Mouse (Mus musculus) heart, postnatal 14 days (tissue): ENCODE data around the gene Bmpr1b. TPM values are rescaled to one million over a fixed set of nuclear protein-coding genes. Genes with fewer than 3 reads are reported as not detected.

Experiments
- DNase-seq, 2 experiments: peaks; one replicate each; pipeline ENCODE4 v3.0.0; 2021 to 2022
- intact Hi-C: fragments of 180-260 bp; cut with DNase I; formaldehyde crosslinking; loops from one replicate; pipeline ENCODE4 v1.15.1; 2025
- total RNA-seq, 2 experiments: library from RNA; stranded (reverse); gene quantifications; 2 replicates each; pipeline ENCODE4 v1.2.3; 2021

Gene Bmpr1b
- total RNA-seq, 2 experiments from 2014 or later: 0.32 to 0.36 TPM

GRCm38 (mm10) chr3:141849206-141849605 lies 320.0 kb downstream of the Bmpr1b start:
- intact Hi-C loops: no loop called here
- DNase-seq: no peak

DNA sequence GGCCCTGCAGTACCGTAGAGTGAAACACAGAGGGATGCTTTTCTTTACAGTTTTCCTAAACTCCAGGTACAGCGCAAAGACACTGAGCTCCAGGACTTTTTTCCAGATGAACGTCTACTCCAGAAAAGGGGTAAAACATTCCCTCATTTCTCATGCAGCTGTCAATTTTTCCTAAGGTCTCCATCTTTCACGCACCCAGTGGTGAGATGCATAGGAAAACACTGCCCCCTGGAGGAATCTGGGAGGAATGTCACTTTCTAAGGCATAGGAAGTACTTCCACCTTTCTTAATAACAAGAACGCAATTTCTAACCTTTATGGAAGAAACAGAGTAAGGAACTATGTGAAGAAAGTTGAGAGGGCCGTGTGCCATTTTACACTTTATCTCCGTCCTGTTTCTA lies 330.4 kb downstream of the Bmpr1b start:
- DNase-seq: peak in 1 of 2 experiments; percentile 19
- intact Hi-C loops: no loop called here

DNA sequence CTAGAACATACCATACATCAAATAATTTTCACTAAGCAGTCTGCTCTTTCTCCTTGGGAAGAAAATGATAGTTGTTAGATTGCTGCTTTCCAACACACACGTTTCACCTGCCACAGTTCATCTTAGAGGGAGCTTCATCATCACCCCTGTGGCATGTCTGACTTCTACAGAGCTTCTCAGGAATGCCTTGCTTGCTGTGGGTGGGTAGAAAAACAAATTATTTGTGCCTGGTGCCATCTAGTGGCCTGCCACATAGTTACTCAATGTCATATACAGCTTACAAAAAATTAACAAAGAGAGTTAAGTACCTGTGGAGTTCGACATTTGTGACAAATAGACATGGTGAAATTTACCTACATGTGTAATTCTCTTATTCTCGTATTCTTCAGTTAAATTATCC lies 338.1 kb downstream of the Bmpr1b start:
- peak; percentile 41 to 66 for DNase-seq
- intact Hi-C loops: loop anchor here (5.0 kb wide), 1 partner anchor 364 kb away; the partner anchor contains the start of gene Unc5c

DNA sequence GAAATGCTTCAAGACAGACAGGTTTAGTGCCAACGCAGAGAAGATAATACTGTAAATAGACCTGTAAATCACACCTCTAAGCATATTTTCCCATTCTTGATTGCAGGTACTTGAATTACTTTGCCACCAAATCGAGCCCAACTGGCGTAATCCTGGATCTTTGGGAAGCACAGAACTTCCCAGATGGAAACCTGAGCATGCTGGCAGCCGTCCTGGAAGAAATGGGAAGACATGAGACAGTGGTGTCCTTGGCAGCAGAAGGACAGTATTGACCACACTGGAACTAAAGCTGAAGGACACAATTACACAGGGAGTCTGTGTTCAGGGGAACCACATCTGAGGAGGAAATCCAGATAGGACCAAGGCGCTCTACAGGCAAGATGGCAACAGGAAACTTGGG lies 340.9 kb downstream of the Bmpr1b start:
- DNase-seq: no peak
- intact Hi-C loops: no loop called here

- no peak for DNase-seq
- intact Hi-C loops: no loop called here
Observed at GRCm38 (mm10) chr3:141819331-141819941, 349.8 kb downstream of the Bmpr1b start.

GRCm38 (mm10) chr3:141818615-141819312 lies 350.5 kb downstream of the Bmpr1b start:
- intact Hi-C loops: no loop called here
- DNase-seq: no peak

- no peak for DNase-seq
- intact Hi-C loops: no loop called here
Observed at GRCm38 (mm10) chr3:141814776-141815175, 354.4 kb downstream of the Bmpr1b start.

GRCm38 (mm10) chr3:141811348-141811747 lies 357.9 kb downstream of the Bmpr1b start:
- intact Hi-C loops: no loop called here
- DNase-seq: peak; percentile 29 to 57

GRCm38 (mm10) chr3:141810944-141811343 lies 358.3 kb downstream of the Bmpr1b start:
- DNase-seq: no peak
- intact Hi-C loops: no loop called here

DNA sequence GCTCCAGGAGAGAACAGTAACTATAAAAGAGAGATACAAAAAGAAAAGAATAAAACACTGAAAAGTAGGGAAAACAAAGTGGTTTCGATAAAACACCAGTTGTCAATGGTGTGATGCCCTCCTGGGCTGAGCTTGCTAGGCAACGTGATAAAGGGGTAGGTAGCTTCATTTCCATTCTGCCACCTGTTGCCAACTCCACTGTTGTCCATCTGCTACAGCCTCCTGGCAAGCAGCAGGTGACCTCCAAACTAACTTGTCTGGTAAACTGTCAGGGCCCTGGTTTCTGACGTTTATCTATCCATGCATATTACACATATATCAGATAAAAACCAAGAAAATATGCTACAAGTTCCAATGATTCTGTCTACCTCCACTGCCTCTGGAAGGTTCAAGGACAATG lies 359.6 kb downstream of the Bmpr1b start:
- no peak for DNase-seq
- intact Hi-C loops: no loop called here

- intact Hi-C loops: no loop called here
Observed at GRCm38 (mm10) chr3:141804133-141804532, 365.1 kb downstream of the Bmpr1b start.

GRCm38 (mm10) chr3:141797789-141798188 lies 371.4 kb downstream of the Bmpr1b start:
- intact Hi-C loops: no loop called here
- DNase-seq: no peak

More at GRCm38 (mm10) chr3:141804133-141804532, 365.1 kb downstream of the Bmpr1b start:
- no peak for DNase-seq

DNA sequence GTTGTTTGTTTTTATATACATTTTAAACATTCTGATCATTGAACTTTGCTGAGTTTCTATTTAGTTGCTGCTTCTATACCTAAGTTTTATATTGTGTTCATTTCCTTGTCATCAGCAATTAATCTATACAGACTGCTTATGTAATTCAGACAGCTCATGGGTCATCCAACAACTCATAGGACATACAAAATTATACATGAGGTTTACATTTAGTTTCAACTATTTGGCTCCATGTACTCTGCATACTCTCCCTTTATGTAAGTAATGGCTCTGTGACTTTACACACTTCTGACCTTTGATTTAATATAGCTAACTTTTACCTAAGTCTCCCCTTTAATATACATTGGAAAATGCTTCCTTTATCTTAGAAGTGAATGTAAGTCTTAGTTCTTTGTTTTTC lies 371.9 kb downstream of the Bmpr1b start:
- intact Hi-C loops: no loop called here
- DNase-seq: no peak

- intact Hi-C loops: no loop called here
- no peak for DNase-seq
Observed at GRCm38 (mm10) chr3:141794371-141794770, 374.9 kb downstream of the Bmpr1b start.

DNA sequence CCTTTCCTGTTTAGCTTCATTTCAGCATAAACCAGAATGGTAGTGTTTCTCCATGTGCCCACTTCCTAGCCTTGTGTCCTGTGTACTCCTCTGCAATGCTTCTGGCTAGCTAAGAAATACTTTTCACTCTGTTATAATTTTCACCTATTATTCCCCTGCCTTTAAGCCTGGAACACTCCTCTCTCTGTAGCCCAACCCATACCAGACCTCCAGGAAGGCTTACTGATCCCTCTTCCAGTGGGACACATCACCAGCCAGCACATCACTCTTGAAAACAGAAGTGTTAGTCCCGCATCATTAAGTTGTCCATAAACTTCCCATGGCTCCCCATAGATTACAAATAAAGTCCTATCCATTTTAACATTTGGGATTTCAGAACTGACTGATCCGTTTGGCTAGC lies 375.5 kb downstream of the Bmpr1b start:
- intact Hi-C loops: no loop called here
- DNase-seq: no peak

GRCm38 (mm10) chr3:141792106-141792505 lies 377.1 kb downstream of the Bmpr1b start:
- no peak for DNase-seq
- intact Hi-C loops: no loop called here

- intact Hi-C loops: no loop called here
- DNase-seq: no peak
Observed at GRCm38 (mm10) chr3:141791026-141791780, 378.0 kb downstream of the Bmpr1b start.
